Mouse (Mus musculus) limb, embryonic 14.5 days (tissue): ENCODE data around the gene Psmd2. TPM values are rescaled to one million over a fixed set of nuclear protein-coding genes. Genes with fewer than 3 reads are reported as not detected.

ENCODE experiments used
- ATAC-seq: fragments of 200-750 bp; cut with Nextera tagmentation; 2 replicates; pipeline ENCODE4 v1.8.0; 2017; ENCODE audit warnings: low read depth, moderate number of reproducible peaks, moderate TSS enrichment; ENCODE audit not compliant: low FRiP score
- DNase-seq: peaks from one replicate; pipeline ENCODE4 v3.0.0-alpha.2; 2015; ENCODE audit warnings: low spot score
- H3K27ac ChIP-seq: fragments of 300-500 bp; sonication (generic); replicated peaks from 2 replicates; pipeline ENCODE4 v1.5.1; 2014; ENCODE audit warnings: low read depth, mild to moderate bottlenecking, low read length, moderate library complexity, mixed read lengths
- H3K27me3 ChIP-seq: fragments of 300-500 bp; sonication (generic); 2 replicates; pipeline ENCODE4 v1.6.1; 2014; ENCODE audit warnings: low read length, mixed read lengths; ENCODE audit not compliant: control insufficient read depth, insufficient read depth
- H3K36me3 ChIP-seq: fragments of 300-500 bp; sonication (generic); 2 replicates; pipeline ENCODE4 v1.6.1; 2014; ENCODE audit warnings: mild to moderate bottlenecking, low read length, moderate library complexity, mixed read lengths; ENCODE audit not compliant: control insufficient read depth, insufficient read depth
- H3K4me1 ChIP-seq: fragments of 300-500 bp; sonication (generic); 2 replicates; pipeline ENCODE4 v1.6.1; 2014; ENCODE audit warnings: antibody characterized with exemption, low read length, mixed read lengths; ENCODE audit not compliant: control insufficient read depth, insufficient read depth
- H3K4me2 ChIP-seq: fragments of 300-500 bp; sonication (generic); replicated peaks from 2 replicates; pipeline ENCODE4 v1.6.1; 2014; ENCODE audit warnings: low read depth, mild to moderate bottlenecking, low read length, moderate library complexity; ENCODE audit not compliant: severe bottlenecking
- H3K4me3 ChIP-seq: fragments of 300-500 bp; sonication (generic); replicated peaks from 2 replicates; pipeline ENCODE4 v1.5.1; 2014; ENCODE audit warnings: low read length
- H3K9ac ChIP-seq: fragments of 300-500 bp; sonication (generic); 2 replicates; pipeline ENCODE4 v1.6.1; 2014; ENCODE audit warnings: mild to moderate bottlenecking, low read depth, low read length, moderate library complexity; ENCODE audit not compliant: severe bottlenecking
- H3K9me3 ChIP-seq: fragments of 300-500 bp; sonication (generic); 2 replicates; pipeline ENCODE4 v1.6.1; 2016; ENCODE audit warnings: low read length; ENCODE audit not compliant: control insufficient read depth
- POLR2A ChIP-seq: fragments of 200-500 bp; IDR thresholded peaks from 2 replicates; pipeline ENCODE4 v1.8.0; 2012; ENCODE audit warnings: inconsistent platforms, mild to moderate bottlenecking, moderate library complexity, borderline replicate concordance; ENCODE audit not compliant: insufficient read depth, insufficient read length; ENCODE audit errors: extremely low read depth
- WGBS: fragments of 180-500 bp; shearing (Covaris S2); extraction: QIAGEN DNeasy Blood & Tissue Kit; methylation state at CpG from one replicate; pipeline ENCODE4 v1.1.7; 2014; 5-methylcytosine and 5-hydroxymethylcytosine counted together
- polyA plus RNA-seq, 2 experiments: library from polyadenylated mRNA; depleted of rRNA in 1 of 2; stranded (reverse) in 1 of 2; unstranded in 1 of 2; fragments of >200 nt; fragmentation: Nextera tagmentation in 1 of 2; extraction: Ambion mirVana in 1 of 2; gene quantifications; 2 replicates each; pipeline versions ENCODE4 v1.2.1 to v1.2.3; 2012 to 2014

The Psmd2 gene
- polyA plus RNA-seq, 2 experiments, result 180 to 270 TPM

DNA sequence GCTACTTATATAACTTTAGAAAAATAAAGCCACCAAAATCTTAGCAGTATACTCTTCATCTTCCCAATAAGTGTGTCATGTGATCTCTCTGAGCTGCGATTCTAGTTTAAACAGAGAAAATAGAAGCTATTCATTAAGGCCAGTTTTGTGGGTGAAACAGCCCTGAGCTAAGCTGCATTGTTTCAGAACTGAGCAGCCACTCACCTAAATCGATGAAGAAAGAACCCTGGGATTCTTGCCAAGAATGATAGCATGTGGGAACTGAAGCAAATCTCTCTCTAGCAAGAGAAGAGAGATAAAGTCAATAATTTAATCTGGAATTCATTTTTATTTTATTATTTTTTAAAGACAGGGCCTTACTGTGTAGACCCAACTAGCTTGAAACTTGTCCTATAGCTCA is 28.2 kb upstream of the Psmd2 start:
- no peak for TF ChIP-seq POLR2A
- no peak overlapping the region for H3K9ac ChIP-seq
- peaks cover 23% of the 10 kb centered on the region for H3K27me3 ChIP-seq
- DNase-seq (no peak), ATAC-seq (no peak)
- H3K36me3 ChIP-seq, result no peaks in the 10 kb centered on the region
- peaks cover 23% of the 10 kb centered on the region for H3K4me1 ChIP-seq
- 71% methylated on average over 2 of the region's 2 CpGs for WGBS
- H3K27ac ChIP-seq, result no peak overlapping the region
- no peak overlapping the region for H3K4me3 ChIP-seq
- no peak overlapping the region for H3K4me2 ChIP-seq
- H3K9me3 ChIP-seq, result no peaks in the 10 kb centered on the region

DNA sequence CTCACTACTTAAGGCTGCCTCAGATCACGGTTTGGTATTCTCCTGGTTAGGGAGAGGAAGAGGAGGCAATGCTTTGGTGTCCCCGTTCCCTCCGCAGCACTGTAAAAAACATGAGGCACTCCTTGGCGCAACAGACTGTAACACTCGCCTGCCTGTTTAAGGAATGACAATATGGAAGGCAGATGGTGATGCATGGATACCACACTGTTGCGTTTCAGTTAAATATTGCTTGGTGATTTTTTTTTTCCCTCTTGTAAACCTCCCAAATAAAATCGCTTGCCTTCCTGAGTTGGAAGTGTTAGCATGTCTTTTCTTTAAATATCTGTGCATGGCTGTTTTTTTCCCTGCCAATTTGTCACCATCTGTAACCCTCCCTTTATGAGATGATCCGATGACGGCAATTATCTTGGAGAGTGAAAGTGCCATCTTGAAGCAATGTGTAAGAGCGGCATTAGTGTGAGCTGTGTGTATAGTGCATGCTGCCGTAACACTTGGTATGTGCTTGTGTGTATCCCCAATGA is 22.5 kb upstream of the Psmd2 start:
- no peak for ATAC-seq
- Histone ChIP-seq H3K4me3 (no peak overlapping the region), H3K36me3 (no peaks in the 10 kb centered on the region), H3K27ac (no peak overlapping the region), H3K4me2 (peak overlapping the region; percentile 87; the same call in 1 of the 2 replicates), H3K9ac (no peak overlapping the region), H3K9me3 (no peaks in the 10 kb centered on the region), H3K27me3 (0 out of 2 replicates have a peak, but pooled peaks cover 4% of the 10 kb centered on the region), H3K4me1 (no peaks in the 10 kb centered on the region)
- TF ChIP-seq POLR2A, result no peak
- no peak for DNase-seq
- WGBS, result 33% methylated on average over 11 of the region's 11 CpGs

DNA sequence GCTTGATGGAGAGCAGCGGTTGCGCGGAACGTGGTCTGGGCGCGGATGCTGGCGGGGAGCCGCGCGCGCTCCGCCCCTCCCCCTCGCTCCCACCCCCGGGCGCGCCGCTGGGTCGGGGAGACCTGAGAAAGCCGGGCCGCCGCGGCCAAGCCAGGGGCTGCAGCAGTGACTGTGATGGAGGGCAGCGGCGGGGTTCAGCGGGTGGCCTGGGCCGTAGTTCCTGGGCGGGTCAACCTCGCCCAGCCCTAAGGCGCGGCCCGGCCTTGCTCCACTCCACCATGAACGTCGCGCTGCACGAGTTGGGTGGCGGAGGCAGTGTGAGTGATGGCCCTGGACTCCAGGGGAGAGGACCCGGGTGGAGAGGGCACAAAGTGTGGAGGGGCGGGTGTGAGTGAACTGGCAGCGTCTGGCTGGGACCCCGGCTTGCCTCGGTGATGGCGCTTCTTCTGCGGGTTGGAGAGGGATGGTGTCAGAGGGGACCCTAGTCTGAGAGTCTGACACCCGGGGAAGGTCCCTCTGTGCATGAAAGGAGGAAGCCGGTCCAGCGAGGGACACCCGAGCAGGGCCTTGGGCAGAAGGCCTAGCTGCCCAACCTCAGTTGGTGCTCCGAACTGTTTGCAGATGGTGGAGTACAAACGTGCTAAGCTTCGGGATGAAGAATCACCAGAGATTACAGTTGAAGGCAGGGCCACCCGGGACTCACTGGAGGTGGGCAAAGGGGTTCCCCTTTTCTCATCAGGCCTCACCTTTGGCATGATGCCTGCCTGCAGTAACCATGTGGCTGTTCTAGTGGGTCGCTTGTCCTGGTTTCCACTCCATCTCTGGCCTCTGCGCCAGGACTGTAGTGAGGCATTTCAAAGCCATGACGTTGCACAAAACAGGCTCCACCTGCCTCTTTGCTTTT is 21.5 kb upstream of the Psmd2 start, which contains the start of gene Ece2:
TSS of gene Ece2 (plus strand) at position 98 of the 904 bp plus-strand sequence.
- no peak within 1 kb of the TSS for H3K27ac ChIP-seq
- peak within 1 kb of the TSS; percentile 65 for H3K9ac ChIP-seq
- TF ChIP-seq POLR2A, result no peak
- H3K4me3 ChIP-seq, result peak within 1 kb of the TSS; percentile 51
- H3K36me3 ChIP-seq, result no peaks in the 10 kb centered on the region
- peak within 1 kb of the TSS; percentile 87 for H3K4me2 ChIP-seq
- ATAC-seq, result peak; percentile 57; the same call in 1 of the 2 replicates
- WGBS, result 7% methylated on average over 45 of the region's 54 CpGs
- no peaks in the 10 kb centered on the region for H3K9me3 ChIP-seq
- no peak for DNase-seq
- 0 out of 2 replicates have a peak, but pooled peaks cover 4% of the 10 kb centered on the region for H3K27me3 ChIP-seq
- H3K4me1 ChIP-seq, result no peaks in the 10 kb centered on the region

DNA sequence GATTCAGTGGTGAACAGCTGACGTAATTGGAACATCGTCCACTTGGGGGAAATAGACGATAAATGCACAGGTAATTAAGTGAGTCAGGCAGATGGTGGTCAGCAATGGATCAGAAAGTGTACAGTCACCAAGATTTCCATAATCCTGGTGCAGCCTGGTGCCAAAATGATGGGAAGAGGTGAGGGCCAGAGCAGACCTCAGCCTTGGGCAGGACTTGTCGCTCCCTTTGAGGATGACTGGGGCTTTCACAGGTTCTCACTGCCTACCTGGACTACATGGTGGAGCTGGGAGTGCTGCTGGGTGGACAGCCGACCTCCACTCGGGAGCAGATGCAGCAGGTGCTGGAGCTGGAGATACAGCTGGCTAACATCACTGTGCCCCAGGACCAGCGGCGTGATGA is 14.0 kb upstream of the Psmd2 start:
- Histone ChIP-seq H3K27ac (no peak overlapping the region), H3K27me3 (no peaks in the 10 kb centered on the region), H3K9ac (no peak overlapping the region), H3K4me1 (no peaks in the 10 kb centered on the region), H3K4me2 (no peak overlapping the region), H3K9me3 (no peaks in the 10 kb centered on the region), H3K4me3 (no peak overlapping the region), H3K36me3 (no peaks in the 10 kb centered on the region)
- no peak for ATAC-seq
- no peak for TF ChIP-seq POLR2A
- WGBS, result 77% methylated on average over 8 of the region's 8 CpGs
- DNase-seq, result no peak

DNA sequence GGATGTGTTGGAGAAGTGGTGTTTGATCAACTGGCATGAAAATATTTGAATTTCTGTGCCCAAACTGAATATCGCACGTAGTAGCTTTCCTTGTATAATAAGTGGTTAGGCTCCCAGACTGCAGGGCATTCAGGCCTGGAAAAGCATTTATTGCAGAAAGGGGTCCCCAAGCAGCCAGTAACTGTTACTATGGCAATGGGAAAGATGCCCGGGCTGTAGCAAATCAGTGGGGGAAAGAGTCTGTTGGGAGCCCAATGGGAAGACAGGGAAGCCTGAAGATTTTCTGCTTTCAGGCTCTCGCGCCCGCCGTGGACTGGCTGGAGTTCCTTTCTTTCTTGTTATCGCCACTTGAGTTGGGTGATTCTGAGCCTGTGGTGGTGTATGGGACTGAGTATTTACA is 13.1 kb upstream of the Psmd2 start:
- Histone ChIP-seq H3K4me3 (no peak overlapping the region), H3K4me2 (no peak overlapping the region), H3K36me3 (no peaks in the 10 kb centered on the region), H3K9me3 (no peaks in the 10 kb centered on the region), H3K27me3 (no peaks in the 10 kb centered on the region), H3K27ac (no peak overlapping the region), H3K4me1 (no peaks in the 10 kb centered on the region), H3K9ac (no peak overlapping the region)
- ATAC-seq (no peak), DNase-seq (no peak)
- 73% methylated on average over 8 of the region's 8 CpGs for WGBS
- no peak for TF ChIP-seq POLR2A
